Mouse (Mus musculus) neural tube, embryonic 10.5 days (tissue): Measurements from ENCODE around the gene Wdr73.

Experiments used
- DNase-seq: peaks from one replicate; pipeline ENCODE4 v3.0.0-alpha.2; 2017; ENCODE audit warnings: low spot score; ENCODE audit errors: extremely low spot score

Gene Wdr73

GRCm38 (mm10) chr7:80894815-80895519 lies 6.1 kb downstream of the Wdr73 start:
- DNase-seq, result no peak

- DNase-seq, result no peak
Observed at GRCm38 (mm10) chr7:80894196-80894595, 6.9 kb downstream of the Wdr73 start.

GRCm38 (mm10) chr7:80893753-80894129 lies 7.3 kb downstream of the Wdr73 start:
- DNase-seq, result no peak

- DNase-seq, result no peak
Observed at GRCm38 (mm10) chr7:80893086-80893752, 7.8 kb downstream of the Wdr73 start.

- DNase-seq, result no peak
Observed at GRCm38 (mm10) chr7:80889841-80890241, 11.2 kb downstream of the Wdr73 start.

- DNase-seq, result peak; percentile 74
Observed at GRCm38 (mm10) chr7:80889021-80889511, 12.0 kb downstream of the Wdr73 start.

GRCm38 (mm10) chr7:80888595-80888994 lies 12.5 kb downstream of the Wdr73 start:
- no peak for DNase-seq

GRCm38 (mm10) chr7:80885666-80886065 lies 15.4 kb downstream of the Wdr73 start:
- no peak for DNase-seq

GRCm38 (mm10) chr7:80882830-80883505 lies 18.1 kb downstream of the Wdr73 start:
- peak; percentile 31 for DNase-seq

GRCm38 (mm10) chr7:80875727-80876126 lies 25.3 kb downstream of the Wdr73 start:
- no peak for DNase-seq

- DNase-seq, result no peak
Observed at GRCm38 (mm10) chr7:80873631-80874030, 27.4 kb downstream of the Wdr73 start.

- no peak for DNase-seq
Observed at GRCm38 (mm10) chr7:80873038-80873437, 28.0 kb downstream of the Wdr73 start.

GRCm38 (mm10) chr7:80868686-80869085 lies 32.4 kb downstream of the Wdr73 start:
- no peak for DNase-seq

- no peak for DNase-seq
Observed at GRCm38 (mm10) chr7:80866514-80867147, 34.4 kb downstream of the Wdr73 start.

GRCm38 (mm10) chr7:80865521-80865920 lies 35.5 kb downstream of the Wdr73 start:
- no peak for DNase-seq

GRCm38 (mm10) chr7:80864831-80865230 lies 36.2 kb downstream of the Wdr73 start:
- no peak for DNase-seq

GRCm38 (mm10) chr7:80864151-80864550 lies 36.9 kb downstream of the Wdr73 start:
- no peak for DNase-seq

- no peak for DNase-seq
Observed at GRCm38 (mm10) chr7:80863520-80863919, 37.5 kb downstream of the Wdr73 start.

- no peak for DNase-seq
Observed at GRCm38 (mm10) chr7:80862475-80862874, 38.6 kb downstream of the Wdr73 start.

GRCm38 (mm10) chr7:80860729-80861274 lies 40.3 kb downstream of the Wdr73 start, which contains the start of gene Zscan2:
TSS of gene Zscan2 (plus strand) at chr7:80860920.
- peak; percentile 96 for DNase-seq

GRCm38 (mm10) chr7:80860227-80860626 lies 40.8 kb downstream of the Wdr73 start:
- peak; percentile 64 for DNase-seq
